Mouse (Mus musculus): ENCODE measurements around the gene Alkbh7. TPM values are rescaled to one million over a fixed set of nuclear protein-coding genes. Genes with fewer than 3 reads are reported as not detected.

Gene Alkbh7
- 44.2 and 44.9 TPM in 2 replicates for polyA plus RNA-seq (2016; fragmentation: Nextera tagmentation; extraction: Ambion mirVana)

- WGBS = under 1% methylated on average over 38 of the region's 38 CpGs
- no peaks in the 10 kb centered on the region for H3K9me3 ChIP-seq (replicated peaks)
- H3K4me3 ChIP-seq = peak within 1 kb of the TSS; percentile 91
- H3K4me1 ChIP-seq = peaks cover 10% of the 10 kb centered on the region
- peak within 1 kb of the TSS; percentile 82 for H3K27ac ChIP-seq
- H3K27me3 ChIP-seq (ENCODE audit: low read depth, poor library complexity, severe bottlenecking) = no peaks in the 10 kb centered on the region
- peak; percentile 92 for DNase-seq (ENCODE audit: low spot score)
- H3K36me3 ChIP-seq = peaks cover 84% of the 10 kb centered on the region
Observed at GRCm38 (mm10) chr17:56997029-56997667, at the start of gene Alkbh7. Gene Alkbh7 (plus strand): TSS chr17:56997339.

- peak; percentile 61 for DNase-seq (ENCODE audit: low spot score)
- Histone ChIP-seq H3K27ac (no peak overlapping the region), H3K4me1 (no peaks in the 10 kb centered on the region)
Observed at GRCm38 (mm10) chr17:56950915-56951314, 46.2 kb upstream of the Alkbh7 start.

GRCm38 (mm10) chr17:56952639-56953038, 44.5 kb upstream of the Alkbh7 start:
- no peaks in the 10 kb centered on the region for H3K36me3 ChIP-seq
- no peaks in the 10 kb centered on the region for H3K9me3 ChIP-seq (replicated peaks)
- 82% methylated on average over 1 of the region's 1 CpGs for WGBS
- no peak overlapping the region for H3K27ac ChIP-seq
- H3K4me1 ChIP-seq = no peaks in the 10 kb centered on the region
- DNase-seq (ENCODE audit: low spot score) = peak; percentile 12
- H3K4me3 ChIP-seq = no peak overlapping the region
- H3K27me3 ChIP-seq (ENCODE audit: low read depth, poor library complexity, severe bottlenecking) = no peaks in the 10 kb centered on the region

More at GRCm38 (mm10) chr17:56950915-56951314, 46.2 kb upstream of the Alkbh7 start:
- no peak overlapping the region for H3K4me3 ChIP-seq
- no peaks in the 10 kb centered on the region for H3K27me3 ChIP-seq (ENCODE audit: low read depth, poor library complexity, severe bottlenecking)
- H3K36me3 ChIP-seq = no peaks in the 10 kb centered on the region
- no peaks in the 10 kb centered on the region for H3K9me3 ChIP-seq (replicated peaks)
- WGBS = 12% methylated on average over 3 of the region's 3 CpGs

- H3K9me3 ChIP-seq (replicated peaks) = no peaks in the 10 kb centered on the region
Observed at GRCm38 (mm10) chr17:56954871-56955270, 42.3 kb upstream of the Alkbh7 start.

GRCm38 (mm10) chr17:56957763-56958429, 39.2 kb upstream of the Alkbh7 start:
- no peaks in the 10 kb centered on the region for H3K27me3 ChIP-seq (ENCODE audit: low read depth, poor library complexity, severe bottlenecking)
- 34% methylated on average over 11 of the region's 11 CpGs for WGBS
- no peak overlapping the region for H3K4me3 ChIP-seq
- no peaks in the 10 kb centered on the region for H3K9me3 ChIP-seq (replicated peaks)
- DNase-seq (ENCODE audit: low spot score) = peak; percentile 23
- no peaks in the 10 kb centered on the region for H3K36me3 ChIP-seq
- no peak overlapping the region for H3K27ac ChIP-seq
- 0 out of 2 replicates have a peak, but pooled peaks cover 3% of the 10 kb centered on the region for H3K4me1 ChIP-seq

More at GRCm38 (mm10) chr17:56954871-56955270, 42.3 kb upstream of the Alkbh7 start:
- no peak overlapping the region for H3K4me3 ChIP-seq
- no peaks in the 10 kb centered on the region for H3K27me3 ChIP-seq (ENCODE audit: low read depth, poor library complexity, severe bottlenecking)
- H3K4me1 ChIP-seq = 0 out of 2 replicates have a peak, but pooled peaks cover 3% of the 10 kb centered on the region
- no peaks in the 10 kb centered on the region for H3K36me3 ChIP-seq
- 89% methylated on average over 7 of the region's 7 CpGs for WGBS
- H3K27ac ChIP-seq = no peak overlapping the region
- peak; percentile 24 for DNase-seq (ENCODE audit: low spot score)

- Histone ChIP-seq H3K36me3 (no peaks in the 10 kb centered on the region), H3K4me1 (0 out of 2 replicates have a peak, but pooled peaks cover 3% of the 10 kb centered on the region), H3K27me3 (ENCODE audit: low read depth, poor library complexity, severe bottlenecking) (no peaks in the 10 kb centered on the region), H3K27ac (no peak overlapping the region), H3K4me3 (no peak overlapping the region), H3K9me3 (replicated peaks) (no peaks in the 10 kb centered on the region)
- no peak for DNase-seq (ENCODE audit: low spot score)
- 73% methylated on average over 4 of the region's 4 CpGs for WGBS
Observed at GRCm38 (mm10) chr17:56958667-56959066, 38.5 kb upstream of the Alkbh7 start.

GRCm38 (mm10) chr17:56961880-56962279, 35.3 kb upstream of the Alkbh7 start:
- WGBS = 87% methylated on average over 4 of the region's 4 CpGs
- Histone ChIP-seq H3K4me3 (no peak overlapping the region), H3K27ac (no peak overlapping the region), H3K27me3 (ENCODE audit: low read depth, poor library complexity, severe bottlenecking) (no peaks in the 10 kb centered on the region), H3K36me3 (no peaks in the 10 kb centered on the region), H3K9me3 (replicated peaks) (no peaks in the 10 kb centered on the region), H3K4me1 (0 out of 2 replicates have a peak, but pooled peaks cover 3% of the 10 kb centered on the region)
- DNase-seq (ENCODE audit: low spot score) = no peak

- no peak for DNase-seq (ENCODE audit: low spot score)
- Histone ChIP-seq H3K27me3 (ENCODE audit: low read depth, poor library complexity, severe bottlenecking) (no peaks in the 10 kb centered on the region), H3K4me3 (no peak overlapping the region), H3K4me1 (0 out of 2 replicates have a peak, but pooled peaks cover 3% of the 10 kb centered on the region), H3K27ac (no peak overlapping the region), H3K36me3 (no peaks in the 10 kb centered on the region), H3K9me3 (replicated peaks) (no peaks in the 10 kb centered on the region)
- 78% methylated on average over 5 of the region's 5 CpGs for whole genome bisulfite sequencing
Observed at GRCm38 (mm10) chr17:56962642-56963405, 34.3 kb upstream of the Alkbh7 start.

GRCm38 (mm10) chr17:56963646-56964045, 33.5 kb upstream of the Alkbh7 start:
- Histone ChIP-seq H3K27me3 (ENCODE audit: low read depth, poor library complexity, severe bottlenecking) (no peaks in the 10 kb centered on the region), H3K27ac (no peak overlapping the region), H3K4me3 (no peak overlapping the region), H3K36me3 (no peaks in the 10 kb centered on the region), H3K4me1 (no peaks in the 10 kb centered on the region), H3K9me3 (replicated peaks) (no peaks in the 10 kb centered on the region)
- no peak for DNase-seq (ENCODE audit: low spot score)
- WGBS = 80% methylated on average over 6 of the region's 6 CpGs

- no peaks in the 10 kb centered on the region for H3K9me3 ChIP-seq (replicated peaks)
- DNase-seq (ENCODE audit: low spot score) = no peak
- peaks cover 4% of the 10 kb centered on the region; the same call in 1 of the 2 replicates for H3K27me3 ChIP-seq (ENCODE audit: low read depth, poor library complexity, severe bottlenecking)
- no peaks in the 10 kb centered on the region for H3K36me3 ChIP-seq
- WGBS = 72% methylated on average over 3 of the region's 3 CpGs
- H3K4me3 ChIP-seq = no peak overlapping the region
- no peak overlapping the region for H3K27ac ChIP-seq
- H3K4me1 ChIP-seq = no peaks in the 10 kb centered on the region
Observed at GRCm38 (mm10) chr17:56969321-56969720, 27.8 kb upstream of the Alkbh7 start.

- 68% methylated on average over 5 of the region's 5 CpGs for WGBS
- no peak overlapping the region for H3K4me3 ChIP-seq
Observed at GRCm38 (mm10) chr17:56970081-56970480, 27.1 kb upstream of the Alkbh7 start.

GRCm38 (mm10) chr17:56973956-56974707, 23.0 kb upstream of the Alkbh7 start:
- DNase-seq (ENCODE audit: low spot score) = no peak

More at GRCm38 (mm10) chr17:56970081-56970480, 27.1 kb upstream of the Alkbh7 start:
- Histone ChIP-seq H3K27me3 (ENCODE audit: low read depth, poor library complexity, severe bottlenecking) (peaks cover 4% of the 10 kb centered on the region; the same call in 1 of the 2 replicates), H3K4me1 (no peaks in the 10 kb centered on the region), H3K9me3 (replicated peaks) (no peaks in the 10 kb centered on the region), H3K36me3 (no peaks in the 10 kb centered on the region), H3K27ac (no peak overlapping the region)
- no peak for DNase-seq (ENCODE audit: low spot score)

More at GRCm38 (mm10) chr17:56973956-56974707, 23.0 kb upstream of the Alkbh7 start:
- H3K27ac ChIP-seq = no peak overlapping the region
- H3K4me3 ChIP-seq = no peak overlapping the region
- no peaks in the 10 kb centered on the region for H3K9me3 ChIP-seq (replicated peaks)
- no peaks in the 10 kb centered on the region for H3K4me1 ChIP-seq
- WGBS = 64% methylated on average over 13 of the region's 14 CpGs
- no peaks in the 10 kb centered on the region for H3K36me3 ChIP-seq
- H3K27me3 ChIP-seq (ENCODE audit: low read depth, poor library complexity, severe bottlenecking) = peaks cover 4% of the 10 kb centered on the region; the same call in 1 of the 2 replicates
